Mouse (Mus musculus) hematopoietic stem cell, adult 5-6 weeks (primary cell): ENCODE results near the gene Bpi. TPM values are rescaled to one million over a fixed set of nuclear protein-coding genes. Genes with fewer than 3 reads are reported as not detected.

ENCODE experiments used
- ATAC-seq, 2 experiments: fragments of 125-278 bp in 1 of 2; replicated peaks in 1 of 2; 2 replicates each; pipeline ENCODE4 v1.8.0; 2016 to 2017; ENCODE audit warnings: inconsistent platforms in 2 of 2, mild to moderate bottlenecking in 2 of 2, moderate number of reproducible peaks in 2 of 2, low read depth in 1 of 2, moderate TSS enrichment in 1 of 2; ENCODE audit not compliant: low FRiP score in 2 of 2, poor library complexity in 2 of 2, severe bottlenecking in 2 of 2, insufficient read depth in 1 of 2, low TSS enrichment in 1 of 2
- total RNA-seq: library from RNA; stranded (forward); fragments of 172-1452, 232-1000 nt; gene quantifications from 2 replicates; pipeline ENCODE4 v1.2.3, GENCODE M21; 2017

Gene Bpi
- total RNA-seq = not detected in 2 replicates

DNA sequence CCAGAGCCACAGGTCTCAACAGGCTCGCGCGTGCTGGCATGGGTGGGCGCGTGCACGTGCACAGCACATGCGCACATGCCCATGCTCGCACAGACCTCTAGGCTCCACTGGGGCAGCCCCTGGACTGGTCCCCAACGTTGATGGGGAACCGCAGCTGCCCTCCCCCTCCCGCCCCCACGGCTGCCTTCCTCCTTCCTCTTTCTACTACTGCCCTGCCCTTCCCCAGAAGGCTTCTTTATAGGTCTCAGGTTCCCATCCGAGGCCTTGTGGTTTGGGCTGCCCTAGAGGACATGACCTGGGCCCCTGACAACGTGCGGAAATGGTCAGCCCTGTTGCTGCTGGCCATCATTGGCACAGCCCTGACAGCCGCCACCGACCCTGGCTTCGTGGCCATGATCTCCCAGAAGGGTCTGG lies at the start of gene Bpi:
TSS of gene Bpi (plus strand) at position 90 of the 414 bp plus-strand sequence.
- ATAC-seq = peak; percentile 48 to 65

- ATAC-seq = no peak
Measured at GRCm38 (mm10) chr2:158209776-158210175, 48.1 kb upstream of the Bpi start.

DNA sequence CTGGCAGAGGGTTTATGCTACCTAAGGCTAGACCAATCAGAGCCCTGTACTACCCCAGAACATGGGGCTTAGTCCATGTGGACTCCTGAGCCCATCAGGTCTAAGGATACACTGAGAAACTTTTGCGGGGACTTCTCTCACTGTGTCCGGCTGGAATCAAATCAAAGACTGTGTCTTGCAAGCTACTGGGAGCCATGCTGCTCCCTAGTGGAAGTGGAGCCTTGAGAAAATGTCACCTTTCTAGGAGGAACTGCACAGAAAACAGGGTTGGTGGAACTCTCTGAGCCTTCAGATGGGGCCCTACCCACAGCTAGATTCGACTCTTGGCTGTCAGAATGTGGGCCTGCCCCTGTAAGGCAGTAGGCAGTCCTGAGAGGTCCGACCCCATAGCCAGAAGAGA lies 47.4 kb upstream of the Bpi start:
- no peak for ATAC-seq

DNA sequence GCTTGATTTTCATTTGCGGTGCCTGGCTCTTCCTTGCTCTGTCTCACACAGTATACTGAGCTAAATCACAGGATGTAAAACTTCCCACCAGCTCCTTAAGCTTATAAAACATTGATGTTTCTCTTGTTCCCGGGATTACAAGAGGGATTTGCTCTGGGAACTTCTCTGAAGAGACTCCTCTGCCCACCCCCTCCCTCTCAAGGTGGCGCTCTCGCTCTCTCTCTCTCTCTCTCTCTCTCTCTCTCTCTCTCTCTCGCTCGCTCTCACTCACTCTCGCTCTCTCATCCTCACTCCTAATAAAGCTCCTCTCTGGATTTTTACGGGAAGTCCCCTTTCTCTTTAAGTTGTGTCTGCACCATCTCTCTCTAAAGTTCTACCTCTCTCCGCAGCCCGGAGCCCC lies 46.9 kb upstream of the Bpi start:
- no peak for ATAC-seq

GRCm38 (mm10) chr2:158211764-158212471 lies 46.0 kb upstream of the Bpi start:
- ATAC-seq = no peak

DNA sequence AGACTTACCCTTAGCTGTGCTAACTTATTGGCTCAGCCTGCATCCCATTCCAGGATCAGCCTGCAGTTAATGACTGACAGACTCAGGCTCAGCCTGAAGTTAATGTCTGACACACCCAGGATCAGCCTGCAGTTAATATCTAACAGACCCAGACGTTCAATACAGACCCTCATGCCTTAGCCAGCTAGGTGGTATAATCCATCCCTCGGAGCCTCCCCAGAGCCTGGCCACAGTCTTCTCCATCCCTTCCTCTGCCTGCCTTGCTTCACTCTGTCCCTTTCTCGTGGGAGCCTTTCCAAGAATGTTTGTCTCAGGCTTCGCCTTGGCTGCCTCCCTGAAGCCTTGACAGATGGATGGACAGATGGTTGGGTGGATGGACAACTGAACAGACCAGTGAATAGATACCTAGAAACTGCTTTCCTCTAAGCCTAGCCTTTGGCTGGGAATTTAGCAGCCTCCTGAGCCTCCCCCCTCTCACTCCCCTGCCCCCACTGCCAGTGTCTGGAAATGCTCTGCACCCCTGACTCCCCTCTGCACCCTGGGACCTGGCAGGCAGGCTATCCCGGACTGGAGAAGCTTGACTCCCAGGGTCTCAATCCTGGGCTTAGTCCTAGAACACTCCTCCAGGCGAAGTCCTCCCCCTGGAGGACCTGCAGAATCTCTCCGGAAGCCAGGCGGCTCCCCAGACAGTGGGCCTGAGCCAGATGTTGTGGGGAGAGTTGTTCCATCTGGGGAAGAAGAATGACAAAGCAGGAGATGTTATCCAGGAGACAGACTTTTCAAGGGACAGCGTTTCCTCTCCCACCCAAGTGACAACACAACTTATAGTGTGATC lies 42.4 kb upstream of the Bpi start:
- no peak for ATAC-seq

DNA sequence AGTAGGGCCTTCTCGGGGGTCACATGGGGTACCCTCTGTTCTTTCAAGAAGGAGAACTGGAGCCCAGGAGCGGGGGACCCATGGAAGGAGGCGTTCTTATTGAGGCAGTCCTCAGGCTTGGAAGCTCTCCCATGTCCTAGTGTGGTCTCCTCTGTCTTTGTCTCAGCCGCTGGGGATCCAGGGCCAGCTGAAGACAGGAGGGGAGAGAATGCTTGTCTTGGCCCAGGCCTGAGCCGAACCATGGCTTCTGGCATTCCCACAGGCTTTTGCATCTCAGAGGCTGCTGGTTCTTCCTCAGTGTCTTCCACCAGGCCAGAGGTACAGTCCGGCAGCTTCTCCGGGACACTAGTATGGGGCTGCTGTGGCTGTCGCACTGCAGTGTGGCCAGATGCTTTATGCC lies 41.4 kb upstream of the Bpi start:
- no peak for ATAC-seq

GRCm38 (mm10) chr2:158219562-158219961 lies 38.3 kb upstream of the Bpi start:
- ATAC-seq = no peak

DNA sequence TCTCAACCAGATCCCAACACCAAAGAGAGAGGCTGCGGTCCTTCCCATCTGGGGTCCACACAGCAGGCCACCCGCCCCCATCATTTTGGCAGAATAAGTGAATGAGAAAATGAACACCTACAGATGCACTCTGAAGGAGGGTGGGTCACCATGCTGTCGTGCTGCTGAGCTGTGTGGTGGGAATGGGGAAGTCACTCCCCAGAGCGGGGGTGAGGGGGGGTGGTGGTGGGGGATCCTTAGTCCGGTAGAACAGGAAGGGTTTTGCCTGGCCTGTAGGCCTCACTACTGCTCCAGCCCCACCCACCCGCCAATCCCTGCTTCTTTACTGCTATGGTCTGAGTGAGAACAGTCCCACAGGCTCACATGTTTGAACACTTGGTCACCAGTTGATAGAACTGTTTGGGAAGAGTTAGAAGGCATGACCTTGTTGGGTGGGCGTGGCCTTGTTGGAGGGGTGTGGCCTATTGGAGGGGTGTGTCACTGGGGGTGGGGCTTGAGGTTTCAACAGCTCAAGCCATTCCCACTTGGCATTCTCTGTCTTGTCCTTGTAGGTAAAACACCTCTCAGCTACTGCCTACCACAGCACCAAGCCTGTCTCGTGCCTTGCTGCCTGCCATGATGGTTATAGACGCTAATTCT lies 36.3 kb upstream of the Bpi start:
- peak; percentile 57 to 82; a peak in 3 of 4 replicates for ATAC-seq

DNA sequence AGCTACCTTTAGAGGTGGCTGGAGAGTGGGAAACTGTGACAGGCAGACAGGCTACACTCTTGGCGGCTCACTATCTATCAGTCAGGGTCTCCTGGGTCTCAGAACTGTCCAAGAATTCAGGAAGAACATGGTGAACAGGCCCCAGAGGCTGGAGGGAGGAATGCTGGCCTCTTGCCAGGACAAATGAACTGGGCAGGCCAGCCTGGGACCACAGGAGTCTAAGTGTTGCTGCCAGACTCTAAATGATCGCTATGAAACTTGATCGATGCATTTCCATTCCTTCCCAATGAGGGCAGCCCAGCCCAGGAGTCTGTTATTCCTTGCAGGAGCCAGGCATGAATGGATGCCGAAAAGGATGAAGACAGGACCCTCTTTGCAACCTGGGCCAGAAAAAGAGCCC lies 35.2 kb upstream of the Bpi start:
- ATAC-seq = no peak

- ATAC-seq = no peak
Measured at GRCm38 (mm10) chr2:158223497-158223896, 34.4 kb upstream of the Bpi start.

- no peak for ATAC-seq
Measured at GRCm38 (mm10) chr2:158225301-158225700, 32.6 kb upstream of the Bpi start.

DNA sequence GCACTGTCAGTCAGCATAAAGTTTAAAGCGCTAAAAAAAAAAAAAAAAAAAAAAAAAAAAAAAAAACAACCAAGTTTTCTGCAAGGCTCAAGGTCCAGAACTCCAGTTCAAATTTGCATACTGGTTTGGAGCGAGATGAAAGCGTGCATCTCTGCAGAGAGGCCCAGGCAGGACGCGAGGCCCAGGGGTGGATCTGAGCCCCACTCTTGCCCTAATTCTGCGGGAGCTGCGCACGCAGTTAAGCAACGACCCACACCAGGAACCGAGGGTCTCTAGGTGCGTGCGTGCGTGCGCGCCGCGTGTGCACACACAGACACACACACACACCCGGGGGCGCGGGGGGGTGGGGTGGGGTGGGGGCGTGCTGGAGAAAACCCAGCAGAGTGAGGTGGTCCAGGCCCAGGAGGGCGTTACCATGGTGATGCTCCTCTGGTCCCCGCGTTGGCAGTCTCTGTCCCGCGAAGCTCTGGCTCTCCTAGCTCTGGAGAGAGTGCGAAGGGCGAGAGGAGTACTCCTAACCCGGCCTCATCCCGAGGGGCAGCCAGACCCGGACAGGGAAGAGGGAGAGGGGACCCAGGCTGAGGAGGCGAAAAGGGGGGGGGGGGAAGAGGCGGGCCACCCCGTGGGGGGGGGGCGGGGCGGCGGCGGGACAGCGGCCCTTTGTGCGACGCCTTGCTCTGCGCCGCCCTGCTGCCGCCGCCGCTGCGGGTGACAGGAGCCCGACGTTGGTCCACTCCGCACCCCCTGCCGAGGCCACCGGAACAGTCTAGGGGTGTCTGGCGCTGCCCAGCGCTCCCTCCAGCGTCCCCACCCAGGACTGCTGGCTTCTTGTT lies 29.0 kb upstream of the Bpi start, which contains the start of gene D630003M21Rik:
TSS of gene D630003M21Rik (minus strand) at position 553 of the 833 bp plus-strand sequence.
- ATAC-seq = peak; percentile 27 to 38; a peak in 1 of 4 replicates

DNA sequence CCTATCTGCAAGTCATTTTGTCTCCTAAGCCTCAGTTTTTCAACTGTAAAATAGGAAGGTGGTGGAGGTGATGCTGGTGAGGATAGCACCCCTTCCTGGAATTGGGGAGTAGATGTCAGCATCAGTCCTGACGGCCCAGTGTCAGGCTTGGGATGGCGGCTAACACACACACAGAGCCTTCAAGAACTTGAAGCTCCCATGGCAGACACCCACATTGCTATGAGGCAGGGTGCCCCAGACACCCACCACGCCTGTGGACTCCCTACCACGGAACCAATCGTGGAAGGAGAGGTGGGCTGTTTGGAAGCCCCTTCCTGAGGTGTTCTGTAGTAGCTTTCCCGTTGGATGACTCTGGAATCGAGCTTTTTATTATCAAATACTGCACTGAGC lies 28.4 kb upstream of the Bpi start:
- ATAC-seq = no peak

DNA sequence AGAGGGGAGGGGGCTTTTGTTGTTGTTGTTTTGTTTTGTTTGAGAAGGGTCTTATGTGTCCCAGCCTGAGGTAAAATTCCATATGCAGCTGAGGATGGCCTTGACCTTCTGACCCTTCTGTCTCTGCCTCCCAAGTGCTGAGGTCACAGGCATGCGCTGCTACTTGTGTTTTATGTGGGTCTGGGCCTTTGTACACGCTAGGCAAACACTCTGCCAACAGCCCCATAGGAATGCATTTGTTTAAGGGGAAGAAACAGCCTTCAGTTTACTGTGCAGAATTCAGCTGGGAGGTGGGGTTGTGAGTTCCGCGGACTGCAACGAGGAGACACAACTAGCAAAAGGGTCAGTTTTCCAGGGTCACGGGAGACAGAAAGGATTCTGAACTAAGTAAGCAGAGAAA lies 27.3 kb upstream of the Bpi start:
- no peak for ATAC-seq

- no peak for ATAC-seq
Measured at GRCm38 (mm10) chr2:158231071-158231470, 26.8 kb upstream of the Bpi start.

- no peak for ATAC-seq
Measured at GRCm38 (mm10) chr2:158232414-158232813, 25.5 kb upstream of the Bpi start.
